Mouse (Mus musculus): ENCODE measurements around the gene Med26.
A peak's percentile ranks its signal among the peaks of the same experiment; 100 is the strongest.

Med26 gene

GRCm38 (mm10) chr8:72547802-72548643 is at the start of gene Med26:
Gene Med26 (minus strand): TSS chr8:72548270.
- DNase-seq (ENCODE audit: inconsistent age in 2 of 2, low spot score in 1 of 2) = peak; percentile 99

GRCm38 (mm10) chr8:72590198-72590597 is 42.1 kb upstream of the Med26 start:
- peak in 1 of 2 experiments; percentile 70 for DNase-seq (ENCODE audit: inconsistent age in 2 of 2, low spot score in 1 of 2)

DNA sequence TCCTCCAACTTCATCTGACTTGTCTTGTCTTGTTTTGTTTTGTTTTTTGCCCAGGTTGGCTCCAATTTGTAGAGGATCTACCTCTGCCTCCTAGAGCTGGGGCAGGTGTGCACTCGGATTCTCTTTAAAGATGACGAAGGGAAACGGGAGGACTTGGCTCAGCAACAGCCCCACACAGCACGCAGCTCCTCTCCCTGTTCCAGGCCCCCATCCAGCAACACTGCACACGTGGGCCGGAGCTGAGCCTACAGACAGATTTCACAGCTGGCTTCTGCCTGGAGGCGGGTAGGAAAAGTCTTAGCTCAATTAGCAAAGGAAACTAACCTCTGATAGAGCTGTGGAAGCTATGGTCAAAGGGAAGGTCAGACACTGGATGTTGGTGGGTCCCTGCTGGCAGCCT is 41.2 kb upstream of the Med26 start:
- DNase-seq (ENCODE audit: inconsistent age in 2 of 2, low spot score in 1 of 2) = no peak

GRCm38 (mm10) chr8:72588865-72589264 is 40.8 kb upstream of the Med26 start:
- DNase-seq (ENCODE audit: inconsistent age in 2 of 2, low spot score in 1 of 2) = no peak

DNA sequence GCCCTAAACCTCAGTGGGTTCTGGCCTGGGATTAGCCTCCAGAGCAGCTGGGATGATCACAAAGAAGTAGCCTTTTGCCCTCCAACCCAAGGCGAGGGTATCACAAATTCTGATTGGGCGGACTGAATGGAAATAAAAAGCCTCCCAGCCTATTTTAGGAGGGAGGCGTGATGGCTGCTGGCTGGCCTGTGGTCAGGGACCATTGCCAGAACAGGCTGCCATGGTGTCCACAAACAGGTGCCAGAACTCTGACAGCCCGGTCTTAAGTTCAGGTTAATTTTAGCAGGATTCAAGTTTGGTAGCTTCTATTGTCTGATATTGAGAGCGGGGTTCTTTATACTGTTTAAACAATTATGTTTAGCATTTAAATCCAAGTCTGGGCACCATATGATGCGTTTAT is 39.7 kb upstream of the Med26 start:
- no peak for DNase-seq (ENCODE audit: inconsistent age in 2 of 2, low spot score in 1 of 2)

DNA sequence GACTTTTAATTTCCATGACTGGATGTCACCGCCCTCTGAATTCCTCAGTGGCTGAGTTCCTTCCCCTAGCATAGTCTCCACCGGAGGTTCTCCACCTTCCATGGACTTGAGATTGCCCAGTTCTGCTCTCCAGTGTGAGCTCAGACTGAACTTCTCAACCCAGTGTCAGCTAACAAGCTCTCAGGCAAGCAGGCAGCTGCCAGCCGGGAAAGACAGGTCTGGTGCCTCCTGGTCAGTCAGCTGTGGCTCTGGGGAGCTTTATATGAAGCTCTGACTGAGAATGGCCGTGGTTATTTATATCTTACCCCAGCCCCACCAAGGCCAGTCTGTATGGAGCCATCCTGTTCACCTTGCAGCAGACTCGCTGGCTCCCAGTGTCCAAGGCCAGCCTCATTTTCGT is 36.3 kb upstream of the Med26 start:
- DNase-seq (ENCODE audit: inconsistent age in 2 of 2, low spot score in 1 of 2) = peak in 1 of 2 experiments; percentile 37

- peak in 1 of 2 experiments; percentile 71 for DNase-seq (ENCODE audit: inconsistent age in 2 of 2, low spot score in 1 of 2)
These were observed 35.1 kb upstream of the Med26 start for GRCm38 (mm10) chr8:72583056-72583771.

DNA sequence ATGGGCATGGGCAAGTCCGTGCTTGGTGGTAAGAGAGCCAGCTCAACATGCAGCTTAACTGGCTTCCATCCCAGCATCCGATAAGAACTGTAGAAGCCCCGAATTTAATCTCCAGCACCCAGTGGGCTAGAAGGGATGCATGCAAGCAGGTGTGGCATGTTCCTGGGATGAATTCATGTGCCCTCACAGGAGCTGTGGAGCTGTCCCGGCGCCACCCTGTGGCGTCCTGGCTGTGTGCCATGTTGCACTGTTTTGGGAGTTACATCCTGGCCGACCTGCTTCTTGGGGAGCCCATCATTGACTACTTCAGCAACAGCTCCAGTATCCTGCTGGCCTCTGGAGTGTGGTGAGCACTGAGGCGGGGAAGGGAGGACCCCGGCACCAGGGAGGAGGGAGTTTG is 31.3 kb upstream of the Med26 start:
- DNase-seq (ENCODE audit: inconsistent age in 2 of 2, low spot score in 1 of 2) = no peak

DNA sequence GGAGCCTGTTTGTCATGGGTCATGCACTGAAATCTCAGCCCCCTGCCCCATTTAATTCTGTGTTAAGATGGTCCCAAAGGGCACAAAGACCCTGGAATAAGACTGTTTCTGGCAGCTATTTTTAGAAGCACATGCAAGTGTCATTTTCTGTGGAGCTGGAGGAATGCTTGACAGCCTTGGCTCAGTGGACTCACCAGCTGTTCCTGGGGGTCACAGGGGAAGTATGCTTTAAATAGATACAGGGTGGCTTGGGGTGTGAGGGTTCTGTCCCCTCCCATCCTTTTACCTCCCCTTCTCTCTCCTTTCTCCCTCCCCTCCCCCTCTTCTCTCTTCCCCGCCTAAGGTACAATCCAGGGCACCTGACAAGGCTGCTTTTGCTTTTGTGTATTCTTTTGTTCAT is 29.9 kb upstream of the Med26 start:
- DNase-seq (ENCODE audit: inconsistent age in 2 of 2, low spot score in 1 of 2) = no peak

GRCm38 (mm10) chr8:72577266-72577665 is 29.2 kb upstream of the Med26 start:
- no peak for DNase-seq (ENCODE audit: inconsistent age in 2 of 2, low spot score in 1 of 2)

GRCm38 (mm10) chr8:72575915-72576314 is 27.8 kb upstream of the Med26 start:
- peak in 1 of 2 experiments; percentile 53 for DNase-seq (ENCODE audit: inconsistent age in 2 of 2, low spot score in 1 of 2)

DNA sequence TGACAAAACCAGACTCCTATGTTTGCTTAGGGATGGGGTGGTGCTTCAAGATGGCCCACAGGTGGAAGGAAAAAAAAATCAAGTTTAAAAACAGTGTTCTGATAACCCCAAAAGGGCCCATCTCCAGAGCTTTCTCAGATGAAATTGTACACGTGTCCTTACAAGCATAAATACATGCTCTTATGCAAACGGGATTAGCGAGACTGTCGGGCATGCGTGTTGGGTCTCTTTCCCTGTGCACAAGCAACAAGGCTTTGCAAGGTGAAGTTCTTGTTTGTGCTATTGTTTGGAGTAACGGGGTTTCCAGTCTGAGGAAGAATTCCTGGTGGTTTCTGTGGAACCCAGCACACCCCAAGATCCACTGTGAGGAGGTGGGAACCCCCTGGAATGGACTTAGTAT is 25.4 kb upstream of the Med26 start:
- DNase-seq (ENCODE audit: inconsistent age in 2 of 2, low spot score in 1 of 2) = no peak

DNA sequence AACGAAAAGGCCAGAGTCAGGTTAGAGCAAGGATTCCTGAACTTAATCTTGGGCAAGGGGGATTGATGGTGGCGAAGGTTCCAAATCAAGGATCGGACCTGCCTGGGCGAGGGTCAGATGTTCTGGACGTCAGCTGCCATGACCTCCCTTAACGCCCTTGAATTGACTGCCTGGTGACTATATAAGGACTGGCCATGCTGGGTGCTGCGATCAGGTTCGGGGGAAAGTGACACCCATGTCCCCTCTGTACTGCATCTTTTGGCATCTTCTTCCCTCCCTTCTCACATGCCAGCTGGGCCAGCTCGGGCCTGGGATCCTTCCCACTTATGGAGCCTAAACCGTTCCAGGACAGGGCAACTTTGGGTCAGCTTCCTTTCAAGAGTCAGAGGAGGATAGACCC is 24.4 kb upstream of the Med26 start:
- DNase-seq (ENCODE audit: inconsistent age in 2 of 2, low spot score in 1 of 2) = peak in 1 of 2 experiments; percentile 24

GRCm38 (mm10) chr8:72571611-72572473 is 23.8 kb upstream of the Med26 start, which contains the start of gene Tmem38a:
Gene Tmem38a (plus strand): TSS chr8:72572055.
- DNase-seq (ENCODE audit: inconsistent age in 2 of 2, low spot score in 1 of 2) = peak; percentile 86 to 93

- peak; percentile 99 to 100 for DNase-seq (ENCODE audit: inconsistent age in 2 of 2, low spot score in 1 of 2)
These were observed 22.9 kb upstream of the Med26 start, which contains the start of gene Smim7 for GRCm38 (mm10) chr8:72570633-72571610. Gene Smim7 (minus strand): TSS chr8:72571088.

- DNase-seq (ENCODE audit: inconsistent age in 2 of 2, low spot score in 1 of 2) = no peak
These were observed 17.9 kb upstream of the Med26 start for GRCm38 (mm10) chr8:72565970-72566369.

GRCm38 (mm10) chr8:72561111-72561689 is 13.1 kb upstream of the Med26 start:
- DNase-seq (ENCODE audit: inconsistent age in 2 of 2, low spot score in 1 of 2) = no peak

DNA sequence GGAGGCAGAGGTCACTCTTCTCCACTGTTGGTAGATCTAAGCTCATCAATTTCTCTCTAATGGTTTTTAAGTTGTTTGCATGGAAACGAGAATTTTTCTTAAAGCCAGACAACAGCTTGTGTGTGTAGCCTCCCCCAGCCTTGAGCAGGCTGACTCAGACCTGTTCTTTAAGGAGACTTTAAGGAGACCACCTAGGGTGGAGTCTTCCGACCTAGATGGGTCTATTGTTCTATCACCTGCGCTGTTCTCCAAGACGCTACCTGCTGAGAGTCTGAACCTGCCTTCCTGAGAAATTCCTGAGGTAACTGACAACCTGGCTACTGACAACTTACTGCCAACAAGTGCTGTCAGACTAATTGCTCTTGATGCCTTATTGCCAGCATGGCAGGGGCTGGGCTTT is 7.7 kb upstream of the Med26 start:
- no peak for DNase-seq (ENCODE audit: inconsistent age in 2 of 2, low spot score in 1 of 2)

- DNase-seq (ENCODE audit: inconsistent age in 2 of 2, low spot score in 1 of 2) = peak in 1 of 2 experiments; percentile 72
These were observed 1.3 kb upstream of the Med26 start for GRCm38 (mm10) chr8:72549314-72549892.

Measured in adrenal gland, adult (tissue).